Mouse (Mus musculus) limb, embryonic 13.5 days (tissue): Measurements from ENCODE around the gene Lrrc8c. TPM values are rescaled to one million over a fixed set of nuclear protein-coding genes. Genes with fewer than 3 reads are reported as not detected.
"Not testable (repeated sequence)": the region's sequence is repeated elsewhere in the genome, so short reads cannot be mapped to it uniquely, and the experiment has no call there.

ENCODE experiments used
- ATAC-seq: fragments of 200-750 bp; cut with Nextera tagmentation; 2 replicates; pipeline ENCODE4 v1.8.0; 2017; ENCODE audit warnings: low read depth, moderate number of reproducible peaks, moderate TSS enrichment; ENCODE audit not compliant: low FRiP score
- H3K27ac ChIP-seq: fragments of 300-500 bp; sonication (generic); 2 replicates; pipeline ENCODE4 v1.5.1; 2015; ENCODE audit warnings: inconsistent platforms, mild to moderate bottlenecking, moderate library complexity
- H3K27me3 ChIP-seq: fragments of 300-500 bp; sonication (generic); 2 replicates; pipeline ENCODE4 v1.6.1; 2015; ENCODE audit warnings: mild to moderate bottlenecking, inconsistent platforms
- H3K36me3 ChIP-seq: fragments of 300-500 bp; sonication (generic); 2 replicates; pipeline ENCODE4 v1.6.1; 2015; ENCODE audit warnings: inconsistent platforms, mild to moderate bottlenecking, moderate library complexity
- H3K4me1 ChIP-seq: fragments of 300-500 bp; sonication (generic); 2 replicates; pipeline ENCODE4 v1.6.1; 2015; ENCODE audit warnings: inconsistent platforms
- H3K4me2 ChIP-seq: fragments of 300-500 bp; sonication (generic); replicated peaks from 2 replicates; pipeline ENCODE4 v1.6.1; 2015; ENCODE audit warnings: inconsistent platforms, mild to moderate bottlenecking, moderate library complexity
- H3K4me3 ChIP-seq: fragments of 300-500 bp; sonication (generic); 2 replicates; pipeline ENCODE4 v1.5.1; 2015; ENCODE audit warnings: moderate library complexity, mild to moderate bottlenecking, inconsistent platforms
- H3K9ac ChIP-seq: fragments of 300-500 bp; sonication (generic); 2 replicates; pipeline ENCODE4 v1.6.1; 2015; ENCODE audit warnings: mild to moderate bottlenecking, inconsistent platforms
- H3K9me3 ChIP-seq: fragments of 300-500 bp; sonication (generic); 2 replicates; pipeline ENCODE4 v1.6.1; 2016; ENCODE audit warnings: inconsistent platforms
- WGBS: fragments of 180-500 bp; shearing (Covaris S2); methylation state at CpG from one replicate; pipeline ENCODE4 v1.1.7; 2015; 5-methylcytosine and 5-hydroxymethylcytosine counted together
- polyA plus RNA-seq: library from polyadenylated mRNA; unstranded; fragments of >200 nt; fragmentation: Nextera tagmentation; extraction: Ambion mirVana; gene quantifications from 2 replicates; pipeline ENCODE4 v1.2.1, GENCODE M21; 2015

Gene Lrrc8c
- polyA plus RNA-seq, 1 experiment from 2014 or later, result 15.6 TPM

GRCm38 (mm10) chr5:105635576-105635975 is 116.4 kb downstream of the Lrrc8c start:
- H3K36me3 ChIP-seq, result no peaks in the 10 kb centered on the region
- no peak overlapping the region for H3K4me3 ChIP-seq
- H3K4me1 ChIP-seq, result no peaks in the 10 kb centered on the region
- WGBS, result 60% methylated on average over 6 of the region's 6 CpGs
- H3K9me3 ChIP-seq, result peaks cover 3% of the 10 kb centered on the region; the same call in 1 of the 2 replicates
- no peak for ATAC-seq
- no peaks in the 10 kb centered on the region for H3K27me3 ChIP-seq
- H3K27ac ChIP-seq, result no peak overlapping the region
- H3K9ac ChIP-seq, result no peak overlapping the region
- no peak overlapping the region for H3K4me2 ChIP-seq

DNA sequence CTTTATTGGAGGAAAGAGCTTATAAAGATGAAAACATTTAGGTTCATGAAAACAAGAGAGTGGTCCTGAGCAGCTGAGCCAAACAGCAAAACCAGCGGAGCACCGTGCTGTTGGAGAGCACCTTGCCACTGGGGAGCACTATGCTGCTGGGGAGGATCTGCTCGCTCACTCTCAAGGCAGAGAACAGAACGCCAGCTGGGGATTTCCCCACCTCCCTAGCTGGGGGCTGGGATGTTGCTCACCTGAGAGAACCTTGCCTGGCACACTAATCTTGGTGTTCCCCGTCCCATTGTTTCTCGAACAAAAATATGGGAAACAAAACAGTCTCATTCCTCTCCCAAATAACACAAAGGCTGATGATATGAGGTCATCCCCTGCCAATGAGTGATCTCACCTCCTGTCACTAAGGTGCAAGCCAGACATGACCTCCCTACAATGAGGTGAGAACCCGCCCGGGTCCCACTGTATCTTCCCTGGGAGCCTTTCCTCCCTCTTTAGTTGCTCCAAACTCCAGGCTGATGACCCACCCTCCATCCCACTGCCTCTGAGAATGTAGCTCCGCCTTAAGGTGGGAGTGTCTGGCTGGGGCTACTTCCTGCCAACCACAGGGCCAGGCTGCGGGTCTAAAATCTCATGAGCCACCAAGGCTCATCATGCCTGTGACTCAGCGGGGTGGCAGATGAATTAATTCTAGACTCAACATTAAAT is 117.5 kb downstream of the Lrrc8c start:
- Histone ChIP-seq H3K36me3 (no peaks in the 10 kb centered on the region), H3K4me1 (no peaks in the 10 kb centered on the region), H3K27ac (no peak overlapping the region), H3K4me3 (no peak overlapping the region), H3K9ac (no peak overlapping the region), H3K9me3 (peaks cover 3% of the 10 kb centered on the region; the same call in 1 of the 2 replicates), H3K4me2 (no peak overlapping the region), H3K27me3 (no peaks in the 10 kb centered on the region)
- 85% methylated on average over 11 of the region's 11 CpGs for WGBS
- no peak for ATAC-seq

DNA sequence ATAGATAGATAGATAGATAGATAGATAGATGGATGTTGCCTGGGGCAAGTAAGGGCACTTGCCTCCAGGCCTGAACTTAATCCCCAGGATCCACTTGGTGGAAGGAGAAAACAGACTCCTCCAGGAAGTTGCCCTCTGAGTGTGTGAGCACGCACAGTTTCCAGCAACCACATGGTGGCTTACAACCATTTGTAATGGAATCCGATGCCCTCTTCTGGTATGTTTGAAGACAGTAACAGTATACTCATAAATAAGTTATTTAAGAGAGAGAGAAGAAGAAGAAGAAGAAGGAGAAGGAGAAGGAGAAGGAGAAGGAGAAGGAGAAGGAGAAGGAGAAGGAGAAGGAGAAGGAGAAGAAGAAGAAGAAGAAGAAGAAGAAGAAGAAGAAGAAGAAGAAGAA is 119.1 kb downstream of the Lrrc8c start:
- not testable (repeated sequence) for H3K9ac ChIP-seq, H3K27me3 ChIP-seq, H3K4me1 ChIP-seq, H3K27ac ChIP-seq, H3K9me3 ChIP-seq, ATAC-seq, H3K36me3 ChIP-seq, H3K4me3 ChIP-seq, H3K4me2 ChIP-seq
- 86% methylated on average over 2 of the region's 2 CpGs for WGBS

GRCm38 (mm10) chr5:105638916-105639315 is 119.7 kb downstream of the Lrrc8c start:
- Histone ChIP-seq H3K4me1 (peaks cover 9% of the 10 kb centered on the region), H3K9me3 (peaks cover 3% of the 10 kb centered on the region; the same call in 1 of the 2 replicates), H3K4me2 (no peak overlapping the region), H3K9ac (no peak overlapping the region), H3K4me3 (no peak overlapping the region), H3K27me3 (no peaks in the 10 kb centered on the region), H3K27ac (no peak overlapping the region), H3K36me3 (no peaks in the 10 kb centered on the region)
- WGBS, result 84% methylated on average over 6 of the region's 6 CpGs
- ATAC-seq, result no peak

GRCm38 (mm10) chr5:105639363-105639762 is 120.2 kb downstream of the Lrrc8c start:
- no peak for ATAC-seq
- no peak overlapping the region for H3K4me2 ChIP-seq
- no peaks in the 10 kb centered on the region for H3K36me3 ChIP-seq
- peaks cover 3% of the 10 kb centered on the region; the same call in 1 of the 2 replicates for H3K9me3 ChIP-seq
- H3K4me3 ChIP-seq, result no peak overlapping the region
- H3K27me3 ChIP-seq, result no peaks in the 10 kb centered on the region
- 96% methylated on average over 11 of the region's 11 CpGs for WGBS
- H3K27ac ChIP-seq, result no peak overlapping the region
- H3K4me1 ChIP-seq, result peaks cover 11% of the 10 kb centered on the region
- no peak overlapping the region for H3K9ac ChIP-seq

- Histone ChIP-seq H3K9me3 (peaks cover 3% of the 10 kb centered on the region; the same call in 1 of the 2 replicates), H3K9ac (no peak overlapping the region), H3K27ac (no peak overlapping the region), H3K36me3 (no peaks in the 10 kb centered on the region), H3K27me3 (no peaks in the 10 kb centered on the region), H3K4me3 (no peak overlapping the region), H3K4me1 (peaks cover 11% of the 10 kb centered on the region), H3K4me2 (no peak overlapping the region)
- 89% methylated on average over 5 of the region's 5 CpGs for WGBS
- no peak for ATAC-seq
These were observed 123.3 kb downstream of the Lrrc8c start for GRCm38 (mm10) chr5:105642517-105642916.

DNA sequence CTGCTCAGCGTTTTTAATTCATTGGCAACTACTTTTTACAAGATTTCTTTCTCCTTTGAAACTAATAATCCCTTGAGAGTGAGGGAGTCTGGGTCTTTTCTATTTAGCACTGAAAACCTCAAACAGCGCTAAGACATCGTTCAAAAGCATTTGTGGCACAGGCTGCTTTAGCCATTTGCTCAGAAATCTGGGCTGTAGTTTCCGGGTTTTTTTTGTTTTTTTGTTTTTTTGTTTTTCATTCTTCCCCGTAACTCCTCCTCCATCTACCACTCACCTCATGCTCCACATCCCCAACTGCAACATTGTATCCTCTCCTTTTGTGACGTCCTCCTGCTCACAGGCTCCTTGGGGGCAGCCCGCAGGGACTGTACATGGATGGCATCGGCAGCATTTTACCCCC is 124.1 kb downstream of the Lrrc8c start:
- Histone ChIP-seq H3K27ac (no peak overlapping the region), H3K9me3 (peaks cover 3% of the 10 kb centered on the region; the same call in 1 of the 2 replicates), H3K4me2 (0 out of 2 replicates have a peak overlapping the region, but pooled peaks have one; percentile 7), H3K4me1 (peaks cover 11% of the 10 kb centered on the region), H3K36me3 (no peaks in the 10 kb centered on the region), H3K4me3 (no peak overlapping the region), H3K27me3 (no peaks in the 10 kb centered on the region), H3K9ac (no peak overlapping the region)
- no peak for ATAC-seq
- WGBS, result 57% methylated on average over 8 of the region's 8 CpGs

- H3K9ac ChIP-seq, result no peak overlapping the region
- peaks cover 19% of the 10 kb centered on the region for H3K4me1 ChIP-seq
- H3K27me3 ChIP-seq, result no peaks in the 10 kb centered on the region
- no peak for ATAC-seq
- 88% methylated on average over 6 of the region's 6 CpGs for WGBS
- H3K36me3 ChIP-seq, result no peaks in the 10 kb centered on the region
- H3K4me3 ChIP-seq, result no peak overlapping the region
- H3K27ac ChIP-seq, result no peak overlapping the region
- H3K4me2 ChIP-seq, result no peak overlapping the region
- no peaks in the 10 kb centered on the region for H3K9me3 ChIP-seq
These were observed 125.0 kb downstream of the Lrrc8c start for GRCm38 (mm10) chr5:105644195-105644594.

- H3K4me1 ChIP-seq, result peaks cover 32% of the 10 kb centered on the region
- no peak for ATAC-seq
- no peak overlapping the region for H3K9ac ChIP-seq
- H3K36me3 ChIP-seq, result no peaks in the 10 kb centered on the region
- H3K4me3 ChIP-seq, result no peak overlapping the region
- no peaks in the 10 kb centered on the region for H3K9me3 ChIP-seq
- H3K27me3 ChIP-seq, result no peaks in the 10 kb centered on the region
- WGBS, result 93% methylated on average over 7 of the region's 7 CpGs
- H3K4me2 ChIP-seq, result no peak overlapping the region
- H3K27ac ChIP-seq, result no peak overlapping the region
These were observed 127.9 kb downstream of the Lrrc8c start for GRCm38 (mm10) chr5:105647094-105647493.

GRCm38 (mm10) chr5:105648648-105649287 is 129.6 kb downstream of the Lrrc8c start:
- WGBS, result 40% methylated on average over 7 of the region's 7 CpGs
- Histone ChIP-seq H3K9me3 (no peaks in the 10 kb centered on the region), H3K4me1 (peaks cover 24% of the 10 kb centered on the region), H3K27me3 (no peaks in the 10 kb centered on the region), H3K36me3 (no peaks in the 10 kb centered on the region), H3K9ac (no peak overlapping the region), H3K4me3 (no peak overlapping the region), H3K27ac (peak overlapping the region; percentile 58), H3K4me2 (no peak overlapping the region)
- ATAC-seq, result no peak

GRCm38 (mm10) chr5:105649514-105650001 is 130.4 kb downstream of the Lrrc8c start:
- H3K9me3 ChIP-seq, result no peaks in the 10 kb centered on the region
- H3K27ac ChIP-seq, result peak overlapping the region; percentile 58
- H3K27me3 ChIP-seq, result no peaks in the 10 kb centered on the region
- peaks cover 24% of the 10 kb centered on the region for H3K4me1 ChIP-seq
- no peak overlapping the region for H3K4me2 ChIP-seq
- no peak overlapping the region for H3K9ac ChIP-seq
- peak; percentile 49 for ATAC-seq
- no peak overlapping the region for H3K4me3 ChIP-seq
- no peaks in the 10 kb centered on the region for H3K36me3 ChIP-seq
- WGBS, result 82% methylated on average over 10 of the region's 10 CpGs

DNA sequence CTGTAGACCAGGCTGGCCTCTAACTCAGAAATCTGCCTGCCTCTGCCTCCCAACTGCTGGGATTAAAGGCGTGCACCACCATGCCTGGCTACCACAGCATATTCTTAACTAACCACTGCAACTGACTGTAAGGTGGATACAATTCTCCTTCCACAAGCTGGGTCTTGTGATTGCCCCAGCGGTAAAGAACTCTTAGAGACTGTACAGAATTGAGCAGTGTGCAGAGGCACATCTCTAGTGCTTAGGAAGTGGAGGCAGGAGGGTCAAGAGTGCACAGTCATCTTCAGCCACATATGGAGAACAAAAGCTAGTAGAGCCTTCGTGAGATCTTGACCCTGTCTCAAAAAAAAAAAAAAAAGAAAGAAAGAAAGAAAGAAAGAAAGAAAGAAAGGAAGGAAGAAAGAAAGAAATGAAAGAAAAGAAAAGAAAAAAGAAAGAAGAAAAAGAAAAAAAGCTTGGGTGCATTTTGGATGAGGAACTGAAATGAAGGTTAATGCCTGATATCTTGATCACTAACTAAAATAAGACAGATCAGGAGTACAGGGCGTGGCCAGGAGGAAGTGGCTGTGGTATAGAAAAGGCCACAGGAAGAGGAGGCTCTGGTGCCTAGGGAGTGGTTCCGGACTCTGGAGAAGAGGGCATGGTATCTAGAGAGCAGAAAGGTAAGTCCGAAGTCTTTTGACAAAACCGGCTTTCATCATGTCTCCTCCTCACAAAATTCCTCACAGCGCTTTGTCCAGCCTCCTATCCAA is 131.7 kb downstream of the Lrrc8c start:
- no peak for ATAC-seq
- Histone ChIP-seq H3K9me3 (no peaks in the 10 kb centered on the region), H3K27ac (peak overlapping the region; percentile 72; the same call in 1 of the 2 replicates), H3K4me2 (peak overlapping the region; percentile 32; the same call in 1 of the 2 replicates), H3K9ac (no peak overlapping the region), H3K27me3 (no peaks in the 10 kb centered on the region), H3K4me3 (0 out of 2 replicates have a peak overlapping the region, but pooled peaks have one; percentile 1), H3K4me1 (peaks cover 24% of the 10 kb centered on the region), H3K36me3 (no peaks in the 10 kb centered on the region)
- WGBS, result 89% methylated on average over 8 of the region's 8 CpGs
